Mouse (Mus musculus) liver, embryonic 16.5 days (tissue): Measurements from ENCODE around the gene Lrrc3. TPM values are rescaled to one million over a fixed set of nuclear protein-coding genes. Genes with fewer than 3 reads are reported as not detected.

Source experiments
- ATAC-seq: fragments of 200-750 bp; cut with Nextera tagmentation; 2 replicates; pipeline ENCODE4 v1.8.0; 2017; ENCODE audit warnings: low read depth, mild to moderate bottlenecking, moderate number of reproducible peaks, moderate library complexity
- H3K27ac ChIP-seq: fragments of 300-500 bp; sonication (generic); 2 replicates; pipeline ENCODE4 v1.5.1; 2014; ENCODE audit warnings: mild to moderate bottlenecking, low read length
- H3K27me3 ChIP-seq: fragments of 300-500 bp; sonication (generic); 2 replicates; pipeline ENCODE4 v1.6.1; 2014; ENCODE audit warnings: low read depth, low read length, mixed read lengths; ENCODE audit not compliant: control insufficient read depth, insufficient read depth
- H3K36me3 ChIP-seq: fragments of 300-500 bp; sonication (generic); 2 replicates; pipeline ENCODE4 v1.6.1; 2014; ENCODE audit warnings: mild to moderate bottlenecking; ENCODE audit not compliant: control insufficient read depth, insufficient read depth
- H3K4me1 ChIP-seq: fragments of 300-500 bp; sonication (generic); 2 replicates; pipeline ENCODE4 v1.6.1; 2014; ENCODE audit warnings: low read depth, low read length, mixed read lengths; ENCODE audit not compliant: control insufficient read depth
- H3K4me2 ChIP-seq: fragments of 300-500 bp; sonication (generic); 2 replicates; pipeline ENCODE4 v1.6.1; 2014; ENCODE audit warnings: low read depth, low read length, mixed read lengths
- H3K4me3 ChIP-seq: fragments of 300-500 bp; sonication (generic); 2 replicates; pipeline ENCODE4 v1.5.1; 2014; ENCODE audit warnings: low read depth, mild to moderate bottlenecking, low read length
- H3K9ac ChIP-seq: fragments of 300-500 bp; sonication (generic); 2 replicates; pipeline ENCODE4 v1.6.1; 2014; ENCODE audit warnings: low read depth, low read length
- H3K9me3 ChIP-seq: fragments of 300-500 bp; sonication (generic); replicated peaks from 2 replicates; pipeline ENCODE4 v1.6.1; 2016; ENCODE audit warnings: low read length; ENCODE audit not compliant: control insufficient read depth
- WGBS: fragments of 180-500 bp; shearing (Covaris S2); extraction: QIAGEN DNeasy Blood & Tissue Kit; methylation state at CpG from one replicate; pipeline ENCODE4 v1.1.7; 2014; ENCODE audit not compliant: insufficient replicate concordance; 5-methylcytosine and 5-hydroxymethylcytosine counted together
- polyA plus RNA-seq: library from polyadenylated mRNA; unstranded; fragments of >200 nt; fragmentation: Nextera tagmentation; extraction: Ambion mirVana; gene quantifications from 2 replicates; pipeline ENCODE4 v1.2.1, GENCODE M21; 2015

The Lrrc3 gene
- polyA plus RNA-seq, 1 experiment from 2014 or later = 18.6 TPM

DNA sequence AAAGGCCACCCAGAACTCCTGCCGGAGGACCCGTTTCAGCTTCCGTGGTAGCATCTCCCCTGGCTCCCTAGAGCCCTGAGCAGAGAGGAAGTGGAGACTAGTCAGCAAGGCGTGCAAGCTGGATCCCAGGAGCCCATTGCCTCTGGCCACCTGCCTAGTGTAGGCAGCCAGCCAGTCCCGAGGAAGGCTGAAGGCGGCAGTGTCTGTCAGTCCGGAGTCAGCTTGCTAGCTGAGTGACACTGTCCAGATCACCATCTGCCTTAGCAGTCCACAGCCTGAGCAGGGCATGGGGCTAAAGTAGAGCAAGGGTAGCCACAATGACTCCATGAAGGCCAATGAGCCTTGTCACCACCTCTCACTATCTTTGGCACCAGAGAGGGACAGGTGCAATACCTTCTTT lies 10.3 kb upstream of the Lrrc3 start:
- Histone ChIP-seq H3K9ac (no peak overlapping the region), H3K4me1 (no peaks in the 10 kb centered on the region), H3K9me3 (no peaks in the 10 kb centered on the region), H3K27ac (no peak overlapping the region), H3K4me2 (no peak overlapping the region), H3K27me3 (no peaks in the 10 kb centered on the region), H3K4me3 (no peak overlapping the region), H3K36me3 (no peaks in the 10 kb centered on the region)
- ATAC-seq = no peak
- 48% methylated on average over 7 of the region's 7 CpGs for WGBS

DNA sequence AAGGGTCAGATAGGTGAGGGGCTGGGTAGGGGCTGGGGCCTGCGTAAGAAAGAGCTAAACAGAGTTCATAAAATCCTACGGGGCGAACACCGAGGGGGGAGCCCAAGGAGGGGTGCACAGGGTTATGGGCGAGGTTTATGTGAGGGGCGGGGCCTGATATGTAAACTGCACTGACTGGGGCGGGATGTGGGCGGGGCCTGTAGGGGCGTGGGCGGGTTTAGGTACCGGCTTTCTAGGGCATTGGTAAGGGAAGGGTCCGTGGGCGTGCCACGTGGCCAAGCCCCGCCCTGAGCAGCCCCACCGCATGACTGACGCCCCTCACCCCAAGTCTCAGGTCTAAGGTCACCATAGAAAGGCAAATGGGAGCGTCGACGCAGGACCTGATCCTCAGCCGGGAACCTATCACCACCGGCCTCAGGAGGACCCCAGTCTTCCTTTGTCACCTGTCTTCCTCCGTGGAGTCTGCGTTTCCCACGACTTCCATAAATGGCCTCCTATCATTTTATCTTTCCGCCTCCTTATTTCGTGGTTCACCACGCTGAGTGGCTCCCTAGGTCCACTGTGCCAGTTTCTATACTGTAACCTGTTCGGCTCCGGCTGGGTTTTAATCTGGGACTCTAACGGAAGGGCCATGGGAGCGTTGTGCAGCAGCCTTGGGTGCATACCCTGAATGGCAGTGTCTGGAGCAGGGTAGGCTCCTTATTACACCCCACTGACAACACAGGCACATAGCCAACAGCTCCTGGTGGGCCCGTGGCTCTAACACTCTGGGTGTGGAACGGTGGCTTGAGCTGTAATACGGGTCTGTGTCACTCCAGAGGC lies 769 bp upstream of the Lrrc3 start:
- no peaks in the 10 kb centered on the region for H3K9me3 ChIP-seq
- no peak overlapping the region for H3K27ac ChIP-seq
- H3K36me3 ChIP-seq = no peaks in the 10 kb centered on the region
- peaks cover 6% of the 10 kb centered on the region for H3K4me1 ChIP-seq
- peak; percentile 66 for ATAC-seq
- H3K4me3 ChIP-seq = peak overlapping the region; percentile 64
- H3K4me2 ChIP-seq = peak overlapping the region; percentile 55
- peaks cover 16% of the 10 kb centered on the region for H3K27me3 ChIP-seq
- no peak overlapping the region for H3K9ac ChIP-seq
- WGBS = 5% methylated on average over 35 of the region's 35 CpGs

- Histone ChIP-seq H3K4me3 (peak overlapping the region; percentile 64), H3K9me3 (no peaks in the 10 kb centered on the region), H3K4me1 (peaks cover 6% of the 10 kb centered on the region), H3K9ac (peak overlapping the region; percentile 59), H3K27ac (peak overlapping the region; percentile 57), H3K36me3 (no peaks in the 10 kb centered on the region), H3K27me3 (peaks cover 16% of the 10 kb centered on the region), H3K4me2 (peak overlapping the region; percentile 55)
- WGBS = 3% methylated on average over 14 of the region's 14 CpGs
- no peak for ATAC-seq
Measured at GRCm38 (mm10) chr10:77901871-77902210, 495 bp downstream of the Lrrc3 start.

DNA sequence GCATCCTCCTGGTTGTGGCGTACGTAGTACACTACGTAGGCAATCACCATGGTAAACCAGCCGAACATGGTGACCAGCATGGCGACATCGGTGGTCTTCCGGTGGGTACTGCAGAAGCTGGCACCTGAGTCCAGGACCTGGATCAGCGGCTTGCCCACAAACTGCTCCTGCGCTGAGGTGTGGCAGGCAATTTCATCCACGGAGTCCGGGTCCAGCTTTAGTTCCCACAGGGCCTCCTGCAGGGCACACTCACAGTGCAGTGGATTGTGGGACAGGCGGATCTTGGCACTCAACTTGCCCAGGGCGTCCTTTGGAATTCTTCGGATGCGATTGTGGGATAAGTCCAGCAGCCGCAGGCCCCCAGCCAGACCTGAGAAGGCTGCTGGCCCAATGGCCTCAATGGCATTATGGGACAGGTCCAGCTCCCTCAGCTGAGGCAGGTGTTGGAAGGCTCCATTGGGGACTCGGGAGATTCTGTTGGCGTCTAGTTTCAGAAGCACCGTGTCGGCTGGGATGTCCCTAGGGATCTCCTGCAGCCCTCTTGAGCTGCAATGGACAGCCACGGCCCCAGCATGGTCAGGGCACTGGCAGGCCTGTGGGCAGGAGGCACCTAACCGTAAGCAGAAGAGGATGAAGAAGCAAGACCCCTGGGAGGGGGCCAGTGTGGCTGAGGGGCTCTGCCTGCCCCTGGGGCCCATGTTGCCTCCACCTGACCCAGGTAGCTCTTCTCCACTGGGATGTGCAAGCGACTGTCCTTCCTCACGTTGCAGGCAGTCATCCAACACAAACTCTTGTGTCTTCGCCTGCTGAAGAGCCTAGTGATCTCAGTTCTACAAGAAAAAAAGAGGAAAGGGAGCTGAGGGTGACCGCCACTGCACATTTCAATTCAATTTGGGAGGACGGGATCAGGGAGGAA lies 1.2 kb downstream of the Lrrc3 start:
- H3K36me3 ChIP-seq = no peaks in the 10 kb centered on the region
- no peak for ATAC-seq

DNA sequence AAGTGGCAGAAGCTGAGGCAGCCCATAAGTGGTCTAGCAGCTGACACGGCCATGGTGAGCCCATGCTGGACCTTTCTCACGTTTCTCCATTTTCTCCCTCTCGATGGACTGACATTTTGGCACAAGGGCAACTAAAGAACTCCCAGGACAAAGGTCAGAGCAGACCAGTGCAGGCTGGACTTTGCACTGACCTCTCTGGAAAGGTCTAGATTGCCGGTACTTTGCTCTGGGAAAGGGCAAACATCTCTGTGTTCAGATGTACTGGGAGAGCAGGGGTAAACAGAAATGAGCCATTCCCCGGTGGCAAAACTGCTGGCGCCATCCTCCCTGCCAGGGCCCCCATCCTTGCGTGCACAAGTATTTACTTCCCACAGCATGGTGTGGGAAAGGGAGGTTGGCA lies 2.2 kb downstream of the Lrrc3 start:
- Histone ChIP-seq H3K4me3 (no peak overlapping the region; the same call in 1 of the 2 replicates), H3K4me1 (peaks cover 6% of the 10 kb centered on the region), H3K4me2 (peak overlapping the region; percentile 55), H3K36me3 (no peaks in the 10 kb centered on the region), H3K27me3 (peaks cover 16% of the 10 kb centered on the region), H3K9me3 (no peaks in the 10 kb centered on the region), H3K27ac (peak overlapping the region; percentile 69), H3K9ac (no peak overlapping the region)
- WGBS = 53% methylated on average over 7 of the region's 7 CpGs
- ATAC-seq = peak; percentile 70

More for the DNA sequence above, 1.2 kb downstream of the Lrrc3 start:
- Histone ChIP-seq H3K27ac (peak overlapping the region; percentile 69), H3K9ac (no peak overlapping the region; the same call in 1 of the 2 replicates), H3K4me1 (peaks cover 6% of the 10 kb centered on the region), H3K9me3 (no peaks in the 10 kb centered on the region), H3K27me3 (peaks cover 16% of the 10 kb centered on the region), H3K4me2 (peak overlapping the region; percentile 55), H3K4me3 (peak overlapping the region; percentile 64)
- 75% methylated on average over 27 of the region's 27 CpGs for WGBS

- no peak overlapping the region for H3K9ac ChIP-seq
- WGBS = 53% methylated on average over 5 of the region's 5 CpGs
Measured at GRCm38 (mm10) chr10:77895562-77895961, 6.8 kb downstream of the Lrrc3 start.

GRCm38 (mm10) chr10:77890987-77891565 lies 11.3 kb downstream of the Lrrc3 start:
- Histone ChIP-seq H3K27ac (no peak overlapping the region), H3K4me1 (no peaks in the 10 kb centered on the region), H3K9me3 (no peaks in the 10 kb centered on the region), H3K4me2 (no peak overlapping the region), H3K36me3 (no peaks in the 10 kb centered on the region), H3K4me3 (no peak overlapping the region), H3K9ac (no peak overlapping the region), H3K27me3 (no peaks in the 10 kb centered on the region)
- WGBS = 65% methylated on average over 8 of the region's 8 CpGs
- ATAC-seq = no peak

More at GRCm38 (mm10) chr10:77895562-77895961, 6.8 kb downstream of the Lrrc3 start:
- H3K4me2 ChIP-seq = no peak overlapping the region
- no peaks in the 10 kb centered on the region for H3K9me3 ChIP-seq
- H3K4me1 ChIP-seq = no peaks in the 10 kb centered on the region; the same call in 1 of the 2 replicates
- ATAC-seq = no peak
- H3K27me3 ChIP-seq = no peaks in the 10 kb centered on the region
- no peaks in the 10 kb centered on the region for H3K36me3 ChIP-seq
- no peak overlapping the region for H3K27ac ChIP-seq
- H3K4me3 ChIP-seq = no peak overlapping the region

DNA sequence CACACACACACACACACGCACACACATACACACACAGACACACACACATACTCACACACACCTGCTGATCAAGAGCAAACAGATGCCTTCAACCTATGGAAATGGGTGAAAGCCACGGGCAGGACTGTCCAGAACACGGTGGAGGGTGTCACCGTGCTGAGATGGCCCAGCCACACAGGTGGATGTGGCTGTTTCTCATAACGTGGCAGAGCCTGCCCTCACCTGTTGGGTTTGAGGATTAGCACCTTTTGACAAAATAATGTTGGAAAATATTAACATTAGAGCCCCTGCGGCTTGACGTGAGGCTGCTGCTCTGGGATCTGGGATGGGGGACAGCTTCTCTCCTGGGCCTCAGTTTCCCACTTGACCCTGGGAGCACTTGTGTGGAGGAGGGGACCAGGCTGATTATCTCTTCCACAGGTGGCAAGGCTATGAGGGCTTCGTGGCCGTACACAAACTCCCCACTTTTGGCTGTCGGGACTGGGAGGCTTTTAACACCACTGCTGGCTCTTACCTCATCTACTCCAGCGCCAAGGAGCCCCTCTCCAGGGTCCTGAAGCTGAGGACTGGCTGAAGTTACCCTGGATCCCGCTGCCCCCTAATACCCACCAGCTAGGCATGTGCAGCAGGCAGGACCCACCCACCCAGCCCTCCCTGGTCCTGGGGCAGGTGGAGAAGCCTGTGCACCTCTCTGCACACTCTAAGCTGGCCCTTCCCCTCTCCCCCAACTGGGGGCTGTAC lies 16.2 kb downstream of the Lrrc3 start:
- Histone ChIP-seq H3K36me3 (no peaks in the 10 kb centered on the region), H3K9me3 (no peaks in the 10 kb centered on the region), H3K27me3 (no peaks in the 10 kb centered on the region), H3K4me2 (no peak overlapping the region), H3K4me3 (no peak overlapping the region), H3K4me1 (no peaks in the 10 kb centered on the region), H3K9ac (no peak overlapping the region), H3K27ac (no peak overlapping the region)
- no peak for ATAC-seq
- 42% methylated on average over 12 of the region's 12 CpGs for whole genome bisulfite sequencing
